Mouse (Mus musculus) testis, postnatal 14 days (tissue): ENCODE results near the gene Ntpcr.

Source experiments
- DNase-seq: peaks from one replicate; pipeline ENCODE4 v3.0.0; 2021; ENCODE audit warnings: low spot score

The Ntpcr gene

GRCm38 (mm10) chr8:125775031-125775430 is 45.3 kb downstream of the Ntpcr start:
- no peak for DNase-seq

GRCm38 (mm10) chr8:125776314-125776713 is 46.6 kb downstream of the Ntpcr start:
- DNase-seq = no peak

- DNase-seq = no peak
These were observed 47.0 kb downstream of the Ntpcr start for GRCm38 (mm10) chr8:125776800-125777199.

DNA sequence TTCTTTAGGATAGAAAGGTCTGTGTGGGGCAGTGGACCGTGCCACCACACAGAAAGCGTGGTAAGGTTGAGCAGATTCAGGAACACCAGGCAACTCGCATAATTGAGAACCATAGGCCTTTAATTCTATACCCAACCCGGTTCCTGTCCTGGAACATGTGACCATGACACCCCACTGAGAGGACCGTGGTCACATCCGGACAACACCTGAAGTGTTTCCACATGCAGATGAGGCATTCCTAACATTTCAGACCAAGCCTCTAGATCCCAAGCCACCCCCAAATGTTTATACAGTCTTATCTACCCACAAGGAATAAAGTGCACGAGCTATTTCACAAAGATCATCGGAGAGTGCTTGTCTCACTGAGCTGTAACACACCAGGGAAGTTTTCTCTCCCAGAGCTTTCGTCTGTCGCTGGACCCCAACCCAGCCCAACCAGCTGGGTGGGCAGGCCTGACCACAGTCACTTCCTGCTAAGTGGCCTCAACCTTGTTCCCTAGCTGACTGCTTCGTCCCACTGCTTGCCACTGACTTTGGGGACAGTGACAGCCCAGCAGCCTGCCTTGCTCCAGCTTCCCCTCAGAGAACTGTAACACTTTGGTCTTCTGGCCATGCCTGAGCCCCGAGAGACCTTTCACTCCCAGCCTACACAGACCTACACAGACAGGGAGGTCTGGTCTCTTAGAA is 47.9 kb downstream of the Ntpcr start:
- DNase-seq = no peak

DNA sequence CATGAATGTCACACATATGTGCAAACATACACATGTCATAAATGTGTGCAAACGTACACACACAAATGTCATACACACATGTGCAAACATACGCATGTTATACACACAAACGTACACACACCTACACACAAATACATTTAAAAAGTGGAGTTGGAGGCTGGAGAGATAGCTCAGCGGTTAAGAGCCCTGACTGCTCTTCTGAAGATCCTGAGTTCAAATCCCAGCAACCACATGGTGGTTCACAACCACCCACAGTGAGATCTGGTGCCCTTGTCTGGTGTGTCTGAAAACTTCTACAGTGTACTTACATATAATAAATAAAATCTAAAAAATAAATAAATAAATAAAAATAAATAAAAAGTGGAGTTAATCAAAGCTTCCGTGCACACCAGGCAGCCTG is 49.2 kb downstream of the Ntpcr start:
- DNase-seq = no peak

DNA sequence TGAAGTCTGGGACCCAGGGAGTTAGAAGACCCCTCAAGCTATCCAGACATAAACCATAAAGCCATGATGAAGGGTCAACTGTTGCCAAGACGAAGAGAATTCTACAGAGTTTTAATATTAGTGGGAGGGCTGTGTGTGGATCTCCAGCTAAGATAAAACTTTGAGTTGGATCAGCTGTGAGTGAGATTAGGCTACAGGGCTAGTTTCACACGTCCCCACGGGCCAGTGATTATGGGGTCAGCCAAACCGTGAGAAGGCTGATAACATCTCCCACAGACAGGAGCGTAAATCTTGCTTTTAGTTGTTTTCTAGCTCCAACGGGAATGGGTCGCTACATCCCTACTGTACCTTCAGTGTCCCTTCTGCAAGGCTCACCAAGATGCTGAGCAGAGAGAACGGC is 49.9 kb downstream of the Ntpcr start:
- DNase-seq = no peak

- no peak for DNase-seq
These were observed 52.4 kb downstream of the Ntpcr start for GRCm38 (mm10) chr8:125782161-125782560.

DNA sequence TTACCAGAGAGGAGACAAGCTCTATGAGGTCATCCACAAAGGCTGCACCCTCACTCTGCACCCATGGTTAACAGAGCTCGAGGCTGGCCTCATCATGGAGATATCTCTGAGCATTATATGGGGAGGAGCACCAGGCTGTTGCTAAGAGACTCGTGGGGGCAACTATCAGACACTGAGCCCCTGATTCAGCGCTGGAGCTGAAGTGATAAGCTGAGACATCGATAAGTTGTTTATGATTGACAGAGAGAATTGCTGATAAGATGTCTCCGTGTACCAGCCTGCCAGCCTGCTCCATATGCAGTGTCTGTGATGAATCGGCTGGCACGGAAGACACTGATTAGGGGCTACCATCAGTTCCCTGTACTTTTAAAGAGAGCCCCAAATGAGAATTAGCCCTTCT is 57.1 kb downstream of the Ntpcr start:
- DNase-seq = no peak

DNA sequence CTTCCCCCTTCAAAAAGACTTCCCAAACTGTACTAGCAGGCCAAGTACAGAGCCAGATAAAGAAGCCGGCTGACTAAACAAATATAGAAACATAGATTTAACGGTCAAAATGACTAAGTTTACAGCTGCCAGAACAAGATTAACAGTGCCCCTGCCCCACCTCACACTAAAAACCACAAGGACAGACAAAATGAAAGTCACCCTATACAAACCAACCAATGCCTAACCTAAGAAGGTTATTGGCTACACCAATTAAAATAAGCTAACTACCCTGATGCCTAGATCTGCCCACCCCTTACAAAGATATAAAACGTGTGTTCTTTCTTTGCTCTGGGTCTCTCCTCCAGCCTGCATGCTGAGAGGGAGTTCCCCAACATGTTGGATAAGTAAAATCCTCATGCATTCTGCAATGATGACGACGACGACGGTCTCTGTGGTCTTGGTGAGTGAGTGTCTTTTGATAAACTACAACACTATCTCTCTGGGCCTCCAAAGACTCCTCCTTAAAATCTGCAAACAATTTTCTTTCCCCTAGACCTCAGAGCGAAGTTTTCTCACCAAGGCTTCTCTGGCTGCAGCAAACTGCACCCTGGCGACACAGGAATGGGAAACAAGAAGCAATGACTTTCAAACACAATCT is 63.2 kb downstream of the Ntpcr start:
- DNase-seq = no peak

DNA sequence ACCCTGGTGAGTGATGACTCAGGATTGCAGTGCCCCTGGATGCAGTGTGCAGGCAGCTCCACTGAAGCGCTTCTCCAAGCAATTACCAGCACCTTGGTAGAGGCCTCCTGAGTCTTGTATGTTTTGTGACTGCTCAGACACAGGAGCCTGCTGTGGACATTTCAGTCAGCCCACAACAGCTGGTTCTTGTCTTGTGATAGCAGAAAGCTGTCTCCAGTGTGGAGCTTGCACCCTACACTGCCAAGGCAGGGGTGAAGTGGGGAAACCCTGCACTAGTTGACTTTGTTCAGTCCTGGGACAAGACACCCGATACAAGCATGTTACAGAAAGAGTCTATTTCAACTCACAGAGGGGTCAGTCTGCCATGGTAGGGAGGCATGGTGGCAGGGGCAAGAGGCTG is 65.6 kb downstream of the Ntpcr start:
- DNase-seq = no peak

DNA sequence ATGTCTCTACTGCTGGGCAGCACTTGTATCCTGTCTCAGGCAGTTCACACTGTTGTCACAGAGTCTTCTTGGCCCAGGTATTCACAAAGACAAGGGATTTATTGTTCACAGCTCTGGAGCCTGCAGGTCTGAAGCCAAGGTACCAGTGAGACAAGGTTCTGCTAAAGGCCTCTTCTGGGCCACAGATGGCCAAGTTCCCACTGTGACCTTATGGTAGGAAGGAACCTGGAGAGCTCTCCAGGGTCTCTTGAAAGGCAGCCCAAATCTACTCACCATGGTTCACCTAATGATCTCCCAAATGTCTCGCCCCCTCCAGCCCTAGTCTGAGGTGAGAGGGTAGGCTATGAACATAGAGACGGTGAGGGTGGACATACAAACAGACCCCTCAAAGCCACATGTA is 67.2 kb downstream of the Ntpcr start:
- DNase-seq = no peak
